Mouse (Mus musculus): ENCODE data around the gene Fank1.

Gene Fank1

GRCm38 (mm10) chr7:133776626-133776996, at the start of gene Fank1:
Fank1 (plus strand) TSS chr7:133776861.
- DNase-seq (ENCODE audit: low read depth) = peak; percentile 82

GRCm38 (mm10) chr7:133727027-133727426, 49.6 kb upstream of the Fank1 start:
- no peak for DNase-seq (ENCODE audit: low read depth)

GRCm38 (mm10) chr7:133729351-133729750, 47.3 kb upstream of the Fank1 start:
- DNase-seq (ENCODE audit: low read depth) = no peak

- DNase-seq (ENCODE audit: low read depth) = peak; percentile 40
These were observed 46.1 kb upstream of the Fank1 start for GRCm38 (mm10) chr7:133730324-133731191.

- no peak for DNase-seq (ENCODE audit: low read depth)
These were observed 44.6 kb upstream of the Fank1 start for GRCm38 (mm10) chr7:133731971-133732645.

- peak; percentile 72 for DNase-seq (ENCODE audit: low read depth)
These were observed 36.1 kb upstream of the Fank1 start for GRCm38 (mm10) chr7:133740558-133740957.

- DNase-seq (ENCODE audit: low read depth) = no peak
These were observed 33.9 kb upstream of the Fank1 start for GRCm38 (mm10) chr7:133742530-133743325.

- no peak for DNase-seq (ENCODE audit: low read depth)
These were observed 33.0 kb upstream of the Fank1 start for GRCm38 (mm10) chr7:133743611-133744010.

- no peak for DNase-seq (ENCODE audit: low read depth)
These were observed 32.5 kb upstream of the Fank1 start for GRCm38 (mm10) chr7:133744209-133744608.

GRCm38 (mm10) chr7:133744701-133745100, 32.0 kb upstream of the Fank1 start:
- peak; percentile 20 for DNase-seq (ENCODE audit: low read depth)

- DNase-seq (ENCODE audit: low read depth) = no peak
These were observed 29.3 kb upstream of the Fank1 start for GRCm38 (mm10) chr7:133747372-133747771.

GRCm38 (mm10) chr7:133748753-133749152, 27.9 kb upstream of the Fank1 start:
- no peak for DNase-seq (ENCODE audit: low read depth)

GRCm38 (mm10) chr7:133750666-133751065, 26.0 kb upstream of the Fank1 start:
- DNase-seq (ENCODE audit: low read depth) = peak; percentile 55

GRCm38 (mm10) chr7:133751163-133751562, 25.5 kb upstream of the Fank1 start:
- DNase-seq (ENCODE audit: low read depth) = no peak

GRCm38 (mm10) chr7:133757961-133758455, 18.7 kb upstream of the Fank1 start:
- peak; percentile 80 for DNase-seq (ENCODE audit: low read depth)

GRCm38 (mm10) chr7:133758716-133759115, 17.9 kb upstream of the Fank1 start:
- peak; percentile 39 for DNase-seq (ENCODE audit: low read depth)

- DNase-seq (ENCODE audit: low read depth) = no peak
These were observed 16.9 kb upstream of the Fank1 start for GRCm38 (mm10) chr7:133759611-133760353.

GRCm38 (mm10) chr7:133762696-133763095, 14.0 kb upstream of the Fank1 start:
- DNase-seq (ENCODE audit: low read depth) = no peak

GRCm38 (mm10) chr7:133764425-133764824, 12.2 kb upstream of the Fank1 start:
- DNase-seq (ENCODE audit: low read depth) = no peak

- no peak for DNase-seq (ENCODE audit: low read depth)
These were observed 11.3 kb upstream of the Fank1 start for GRCm38 (mm10) chr7:133765240-133765848.

GRCm38 (mm10) chr7:133765849-133766243, 10.8 kb upstream of the Fank1 start:
- DNase-seq (ENCODE audit: low read depth) = no peak

All from 416B (cell line).